Mouse (Mus musculus): Measurements from ENCODE around the gene Unc5b. TPM values are rescaled to one million over a fixed set of nuclear protein-coding genes. Genes with fewer than 3 reads are reported as not detected.

Unc5b gene
- polyA plus RNA-seq, 1 experiment from 2014 or later = 0.25 TPM

DNA sequence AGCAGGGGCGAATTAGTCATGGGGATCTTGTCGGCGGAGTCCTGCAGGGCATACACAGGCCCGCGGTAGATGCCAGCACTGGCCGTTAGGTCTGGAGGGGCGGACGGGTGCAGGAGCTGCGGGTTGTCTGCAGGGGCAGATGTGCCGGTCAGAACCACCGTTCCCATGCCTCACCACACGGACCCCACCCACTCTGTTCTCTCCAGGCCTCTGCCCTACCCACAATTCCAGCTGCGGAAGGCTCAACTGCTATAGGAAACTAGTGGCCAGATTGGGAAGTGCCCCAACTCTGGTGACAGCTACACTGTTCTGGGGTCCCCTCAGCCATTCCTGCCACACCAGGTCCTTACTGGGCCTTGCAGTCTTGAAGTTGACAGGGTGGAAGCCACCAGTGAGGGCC lies 56.8 kb downstream of the Unc5b start:
- no peaks in the 10 kb centered on the region for H3K9me3 ChIP-seq (replicated peaks)
- 83% methylated on average over 13 of the region's 13 CpGs for WGBS (ENCODE audit: insufficient replicate concordance)
- H3K27me3 ChIP-seq = no peaks in the 10 kb centered on the region
- no peak overlapping the region for H3K4me2 ChIP-seq
- no peak overlapping the region for H3K4me3 ChIP-seq (replicated peaks)
- no peaks in the 10 kb centered on the region for H3K4me1 ChIP-seq (replicated peaks)
- H3K36me3 ChIP-seq (replicated peaks) = no peaks in the 10 kb centered on the region
- ATAC-seq (ENCODE audit: insufficient read depth) = no peak
- H3K9ac ChIP-seq = no peak overlapping the region
- H3K27ac ChIP-seq (replicated peaks) = no peak overlapping the region

DNA sequence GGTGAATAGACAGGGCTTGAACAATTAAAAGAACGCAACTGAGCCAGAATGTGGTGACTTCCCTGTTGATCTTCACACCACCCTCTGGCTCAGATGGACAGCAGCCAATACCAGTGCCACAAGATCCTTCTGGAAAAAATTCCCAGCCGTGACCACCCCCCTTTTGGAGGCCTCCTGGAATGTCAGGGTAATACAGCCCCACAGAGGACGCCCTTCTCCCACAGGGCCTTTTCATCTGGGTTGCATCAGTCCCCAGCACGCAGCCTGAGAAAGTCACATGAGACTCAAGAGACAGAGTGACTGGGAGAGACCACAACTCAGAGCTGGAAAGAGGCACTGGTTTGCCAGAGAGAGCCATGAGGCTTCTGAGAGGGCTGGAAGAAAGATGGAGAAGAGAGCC lies 60.5 kb downstream of the Unc5b start:
- Histone ChIP-seq H3K4me2 (no peak overlapping the region), H3K36me3 (replicated peaks) (no peaks in the 10 kb centered on the region), H3K27me3 (no peaks in the 10 kb centered on the region), H3K9me3 (replicated peaks) (no peaks in the 10 kb centered on the region), H3K4me3 (replicated peaks) (no peak overlapping the region), H3K9ac (no peak overlapping the region), H3K4me1 (replicated peaks) (no peaks in the 10 kb centered on the region), H3K27ac (replicated peaks) (no peak overlapping the region)
- 67% methylated on average over 4 of the region's 4 CpGs for WGBS (ENCODE audit: insufficient replicate concordance)
- ATAC-seq (ENCODE audit: insufficient read depth) = no peak

DNA sequence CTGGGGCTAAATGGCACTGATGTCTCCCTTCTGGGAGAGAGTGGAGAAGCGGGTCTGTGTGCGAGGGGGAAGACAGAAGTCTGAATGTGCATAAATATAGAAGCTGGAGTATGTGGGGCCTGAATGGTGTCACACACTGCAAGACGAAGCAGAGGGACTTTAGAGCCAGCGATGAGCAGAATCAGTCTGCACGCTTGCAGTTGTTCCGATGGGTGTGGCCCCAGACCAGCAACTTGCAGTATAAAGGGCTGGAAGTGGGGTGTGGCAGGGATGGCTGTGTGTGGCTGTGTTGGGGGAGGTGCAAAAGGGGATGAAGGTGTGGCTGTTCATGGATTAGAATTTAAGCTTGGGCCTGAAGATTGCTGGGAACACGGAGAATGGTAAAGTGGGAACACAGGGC lies 62.8 kb downstream of the Unc5b start:
- Histone ChIP-seq H3K4me3 (replicated peaks) (no peak overlapping the region), H3K4me1 (replicated peaks) (no peaks in the 10 kb centered on the region), H3K9me3 (replicated peaks) (no peaks in the 10 kb centered on the region), H3K36me3 (replicated peaks) (no peaks in the 10 kb centered on the region), H3K4me2 (no peak overlapping the region), H3K9ac (no peak overlapping the region), H3K27ac (replicated peaks) (no peak overlapping the region), H3K27me3 (no peaks in the 10 kb centered on the region)
- ATAC-seq (ENCODE audit: insufficient read depth) = no peak
- 61% methylated on average over 7 of the region's 7 CpGs for WGBS (ENCODE audit: insufficient replicate concordance)

DNA sequence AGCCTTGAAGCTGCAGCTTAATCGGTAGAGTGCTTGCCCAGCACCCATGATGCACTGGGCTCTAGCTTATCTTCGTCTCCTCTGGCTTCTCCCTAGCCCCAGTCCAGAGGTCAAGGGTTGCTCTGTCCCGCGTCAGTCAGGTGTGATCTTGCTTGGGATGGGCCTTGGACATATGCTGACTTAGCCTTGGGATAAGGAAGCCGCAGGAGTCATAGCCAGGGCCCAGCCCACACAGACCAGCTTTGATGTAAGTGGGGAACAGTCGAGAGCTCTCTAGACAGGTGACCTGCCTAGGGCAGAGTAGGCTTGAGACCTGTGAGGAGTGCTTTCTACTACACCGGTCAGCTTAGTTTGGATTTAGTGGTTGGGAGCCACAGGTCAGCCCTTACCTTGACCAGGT lies 64.0 kb downstream of the Unc5b start:
- no peak for ATAC-seq (ENCODE audit: insufficient read depth)
- no peaks in the 10 kb centered on the region for H3K9me3 ChIP-seq (replicated peaks)
- H3K4me2 ChIP-seq = no peak overlapping the region
- no peaks in the 10 kb centered on the region for H3K36me3 ChIP-seq (replicated peaks)
- no peak overlapping the region for H3K27ac ChIP-seq (replicated peaks)
- H3K4me3 ChIP-seq (replicated peaks) = no peak overlapping the region
- H3K9ac ChIP-seq = no peak overlapping the region
- 56% methylated on average over 7 of the region's 7 CpGs for WGBS (ENCODE audit: insufficient replicate concordance)
- no peaks in the 10 kb centered on the region for H3K4me1 ChIP-seq (replicated peaks)
- H3K27me3 ChIP-seq = no peaks in the 10 kb centered on the region

DNA sequence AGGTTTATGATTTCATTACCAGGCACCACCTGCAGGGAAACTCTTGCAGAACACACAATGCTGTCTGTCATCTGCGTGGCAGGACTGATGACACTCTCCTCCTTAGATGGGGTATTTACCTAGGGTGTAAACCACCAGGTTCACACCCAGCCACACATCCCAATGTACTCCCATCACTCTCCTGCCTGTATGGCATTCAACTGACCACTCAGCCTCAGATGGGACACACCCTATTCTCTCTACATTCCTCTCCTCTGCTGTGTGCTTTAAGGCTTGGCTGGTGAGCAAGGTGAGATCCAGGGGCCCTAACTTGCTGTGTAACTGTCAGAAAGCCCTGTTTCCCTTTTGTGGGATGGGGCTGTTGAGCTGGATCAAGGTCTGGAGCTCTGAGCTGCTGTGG lies 69.3 kb downstream of the Unc5b start:
- Histone ChIP-seq H3K27ac (replicated peaks) (no peak overlapping the region), H3K9me3 (replicated peaks) (no peaks in the 10 kb centered on the region), H3K4me3 (replicated peaks) (no peak overlapping the region), H3K4me1 (replicated peaks) (no peaks in the 10 kb centered on the region), H3K36me3 (replicated peaks) (no peaks in the 10 kb centered on the region), H3K4me2 (no peak overlapping the region), H3K9ac (no peak overlapping the region), H3K27me3 (no peaks in the 10 kb centered on the region)
- no peak for ATAC-seq (ENCODE audit: insufficient read depth)
- 62% methylated on average over 1 of the region's 1 CpGs for WGBS (ENCODE audit: insufficient replicate concordance)

DNA sequence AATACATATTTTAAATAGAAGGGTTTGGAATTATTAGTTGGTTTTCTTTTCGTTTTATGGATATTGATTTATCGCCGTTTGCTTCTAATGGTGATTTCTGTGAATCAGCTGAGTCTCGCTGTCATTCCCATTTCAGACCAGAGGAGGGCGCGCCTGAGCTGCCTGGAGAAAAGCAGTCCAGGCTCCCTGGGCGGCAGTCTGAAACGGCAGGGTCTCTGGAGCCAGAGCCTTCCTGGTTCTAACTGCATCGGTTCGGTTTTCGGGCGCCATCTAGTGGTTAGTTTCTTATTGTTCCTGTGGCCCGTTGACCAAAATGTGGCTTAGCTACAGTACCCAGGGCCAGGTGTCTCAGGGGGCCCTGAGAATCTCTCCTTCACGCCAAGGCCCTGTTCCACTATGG lies 71.0 kb downstream of the Unc5b start:
- Histone ChIP-seq H3K27me3 (no peaks in the 10 kb centered on the region), H3K4me2 (no peak overlapping the region), H3K9me3 (replicated peaks) (no peaks in the 10 kb centered on the region), H3K36me3 (replicated peaks) (no peaks in the 10 kb centered on the region), H3K4me1 (replicated peaks) (no peaks in the 10 kb centered on the region), H3K9ac (no peak overlapping the region), H3K27ac (replicated peaks) (no peak overlapping the region), H3K4me3 (replicated peaks) (no peak overlapping the region)
- 4% methylated on average over 14 of the region's 14 CpGs for WGBS (ENCODE audit: insufficient replicate concordance)
- 0 out of 2 replicates have a peak, but pooled peaks have one; percentile 25 for ATAC-seq (ENCODE audit: insufficient read depth)

DNA sequence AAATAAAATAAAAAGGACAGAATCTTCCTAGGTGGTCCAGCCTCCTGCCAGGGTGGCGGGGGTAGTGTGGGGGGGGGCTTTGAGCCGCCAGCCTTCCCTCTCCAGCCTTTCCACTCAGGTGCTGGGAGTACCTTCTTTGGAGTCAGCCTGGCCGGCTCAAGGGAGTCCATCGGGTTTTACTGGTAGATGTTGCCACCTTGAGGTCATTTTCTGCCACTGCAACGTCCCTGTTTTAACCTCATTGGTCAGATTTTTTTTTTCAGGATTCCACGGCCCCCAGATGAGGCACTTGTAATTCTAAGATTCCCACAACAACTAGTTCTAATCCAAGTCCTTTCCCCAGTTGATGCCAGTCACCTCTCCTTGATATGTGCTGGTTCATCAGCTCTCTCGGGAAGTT lies 74.4 kb downstream of the Unc5b start:
- WGBS (ENCODE audit: insufficient replicate concordance) = 3% methylated on average over 7 of the region's 7 CpGs
- Histone ChIP-seq H3K4me3 (replicated peaks) (no peak overlapping the region), H3K9me3 (replicated peaks) (no peaks in the 10 kb centered on the region), H3K9ac (no peak overlapping the region), H3K27me3 (no peaks in the 10 kb centered on the region), H3K36me3 (replicated peaks) (no peaks in the 10 kb centered on the region), H3K27ac (replicated peaks) (no peak overlapping the region), H3K4me2 (no peak overlapping the region), H3K4me1 (replicated peaks) (peaks cover 14% of the 10 kb centered on the region)
- no peak for ATAC-seq (ENCODE audit: insufficient read depth)

DNA sequence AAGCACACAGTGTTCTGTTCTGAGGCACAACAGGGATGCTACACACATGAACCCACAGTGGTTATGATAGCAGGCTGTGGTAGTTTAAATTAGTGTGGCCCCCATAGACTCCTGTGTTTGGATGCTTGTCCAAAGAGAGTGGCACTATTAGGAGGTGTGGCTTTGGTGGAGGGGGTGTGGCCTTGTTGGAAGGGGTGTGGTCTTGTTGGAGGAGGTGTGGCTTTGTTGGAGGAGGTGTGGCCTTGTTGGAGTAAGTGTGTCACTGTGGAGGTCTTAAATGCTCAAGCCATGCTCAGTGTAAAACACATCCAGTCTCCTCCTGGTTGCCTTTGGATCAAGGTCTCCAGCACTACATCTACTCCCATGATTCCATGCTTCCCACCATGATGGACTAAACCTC lies 75.2 kb downstream of the Unc5b start:
- no peak overlapping the region for H3K9ac ChIP-seq
- no peak overlapping the region for H3K4me3 ChIP-seq (replicated peaks)
- no peak overlapping the region for H3K4me2 ChIP-seq
- no peaks in the 10 kb centered on the region for H3K36me3 ChIP-seq (replicated peaks)
- H3K27ac ChIP-seq (replicated peaks) = no peak overlapping the region
- no peaks in the 10 kb centered on the region for H3K9me3 ChIP-seq (replicated peaks)
- H3K27me3 ChIP-seq = no peaks in the 10 kb centered on the region
- peaks cover 19% of the 10 kb centered on the region for H3K4me1 ChIP-seq (replicated peaks)
- ATAC-seq (ENCODE audit: insufficient read depth) = no peak

DNA sequence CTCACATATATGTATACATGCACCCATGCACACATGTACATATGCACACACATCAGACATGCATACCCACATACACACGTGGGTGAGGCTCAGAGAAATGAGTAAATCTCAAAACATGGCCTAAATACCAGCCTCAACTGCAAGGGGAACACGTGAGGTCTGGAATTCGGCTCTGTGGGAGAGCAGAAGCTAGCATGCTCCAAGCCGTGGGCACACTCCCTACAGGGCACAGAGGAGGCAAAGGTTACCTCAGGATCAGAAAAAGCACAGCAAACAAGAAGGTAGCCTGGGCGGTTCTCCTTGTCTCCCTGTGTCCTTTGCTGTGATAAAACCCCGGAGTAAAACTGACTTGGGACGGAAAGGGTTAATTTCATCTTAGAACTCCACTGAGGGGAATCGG lies 77.4 kb downstream of the Unc5b start:
- no peaks in the 10 kb centered on the region for H3K27me3 ChIP-seq
- no peak overlapping the region for H3K4me3 ChIP-seq (replicated peaks)
- H3K9ac ChIP-seq = no peak overlapping the region
- ATAC-seq (ENCODE audit: insufficient read depth) = no peak
- H3K9me3 ChIP-seq (replicated peaks) = no peaks in the 10 kb centered on the region
- H3K27ac ChIP-seq (replicated peaks) = no peak overlapping the region
- no peak overlapping the region for H3K4me2 ChIP-seq
- WGBS (ENCODE audit: insufficient replicate concordance) = 70% methylated on average over 8 of the region's 8 CpGs
- H3K4me1 ChIP-seq (replicated peaks) = peaks cover 19% of the 10 kb centered on the region
- no peaks in the 10 kb centered on the region for H3K36me3 ChIP-seq (replicated peaks)

DNA sequence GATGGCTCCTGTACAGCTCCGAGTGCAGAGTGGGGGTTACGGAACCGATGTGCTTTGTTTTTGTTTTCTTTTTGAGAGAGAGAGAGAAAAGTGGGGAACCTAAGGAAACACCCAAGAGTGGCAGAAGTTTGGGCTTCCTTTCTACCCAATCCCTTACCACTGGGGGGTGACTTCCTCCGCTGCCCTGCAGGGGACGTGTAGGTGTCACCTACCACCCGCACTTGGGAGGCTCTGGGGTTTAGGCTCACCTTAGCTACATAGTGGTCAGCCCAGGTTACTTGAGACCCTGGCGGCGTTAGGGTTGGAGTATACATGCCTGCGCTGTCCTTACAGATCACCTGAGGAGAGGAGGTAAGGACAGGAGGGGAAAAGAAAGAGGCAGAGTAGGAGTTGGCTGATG lies 78.1 kb downstream of the Unc5b start:
- H3K4me1 ChIP-seq (replicated peaks) = peaks cover 19% of the 10 kb centered on the region
- WGBS (ENCODE audit: insufficient replicate concordance) = 72% methylated on average over 9 of the region's 9 CpGs
- no peak overlapping the region for H3K9ac ChIP-seq
- H3K9me3 ChIP-seq (replicated peaks) = no peaks in the 10 kb centered on the region
- ATAC-seq (ENCODE audit: insufficient read depth) = no peak
- H3K4me2 ChIP-seq = peak overlapping the region; percentile 83
- H3K27me3 ChIP-seq = no peaks in the 10 kb centered on the region
- no peak overlapping the region for H3K27ac ChIP-seq (replicated peaks)
- H3K4me3 ChIP-seq (replicated peaks) = no peak overlapping the region
- no peaks in the 10 kb centered on the region for H3K36me3 ChIP-seq (replicated peaks)

DNA sequence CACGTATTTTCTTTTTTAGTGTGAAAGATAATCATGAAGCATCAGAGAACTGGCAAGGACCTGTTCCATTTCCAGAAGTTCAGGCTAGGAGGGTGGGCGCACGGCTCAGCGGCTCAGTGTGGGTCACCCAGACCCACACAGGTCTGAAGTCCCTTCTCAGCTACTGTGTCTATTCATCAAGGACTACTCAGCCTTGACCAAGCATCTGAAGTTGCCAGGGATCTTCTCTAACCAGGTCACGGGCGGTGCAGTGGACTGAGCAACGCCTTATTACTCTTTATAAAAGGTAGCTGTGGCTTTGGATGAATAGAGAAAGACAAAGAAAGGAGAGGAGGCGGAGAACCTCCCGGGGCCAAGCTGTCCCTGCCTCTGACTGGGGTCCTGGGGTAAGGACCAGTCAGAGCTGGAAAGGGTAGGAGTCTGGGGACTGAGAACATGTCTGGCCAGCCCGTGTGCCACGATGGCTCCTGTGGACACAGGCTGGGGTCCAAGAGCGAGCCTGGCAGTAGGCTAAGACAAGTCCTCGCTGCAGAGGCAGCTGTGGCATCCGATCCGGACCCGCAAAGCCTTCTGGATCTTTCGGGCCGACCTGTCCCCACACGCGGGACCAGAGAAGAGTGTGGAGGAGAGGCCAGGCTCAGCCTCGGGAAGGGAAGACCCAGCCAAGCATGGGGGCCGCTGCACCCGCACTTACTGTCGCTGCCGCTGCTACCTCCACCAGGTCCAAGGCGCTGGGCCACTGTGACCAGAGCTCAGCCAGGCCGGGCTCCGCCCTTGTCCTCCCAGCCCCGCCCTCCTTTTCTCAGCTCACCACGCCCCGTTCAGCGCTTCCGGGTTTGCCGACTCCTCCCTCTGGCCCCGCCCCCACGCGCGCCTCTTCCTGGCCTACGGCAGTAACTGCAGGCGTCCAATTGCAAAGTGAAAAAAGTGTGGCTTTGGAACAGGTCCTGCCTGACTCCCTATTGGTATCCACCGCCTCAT lies 79.1 kb downstream of the Unc5b start, which contains the start of gene Slc29a3:
Slc29a3 (minus strand) TSS at position 755 of the 981 bp plus-strand sequence.
- H3K9ac ChIP-seq = peak within 1 kb of the TSS; percentile 65
- no peaks in the 10 kb centered on the region for H3K27me3 ChIP-seq
- no peaks in the 10 kb centered on the region for H3K9me3 ChIP-seq (replicated peaks)
- peak within 1 kb of the TSS; percentile 46; the same call in 1 of the 2 replicates for H3K27ac ChIP-seq (replicated peaks)
- 7% methylated on average over 41 of the region's 41 CpGs for WGBS (ENCODE audit: insufficient replicate concordance)
- peak within 1 kb of the TSS; percentile 83 for H3K4me2 ChIP-seq
- ATAC-seq (ENCODE audit: insufficient read depth) = peak; percentile 89
- H3K4me3 ChIP-seq (replicated peaks) = peak within 1 kb of the TSS; percentile 64
- H3K4me1 ChIP-seq (replicated peaks) = peaks cover 25% of the 10 kb centered on the region
- no peaks in the 10 kb centered on the region for H3K36me3 ChIP-seq (replicated peaks)

Measured in liver, embryonic 15.5 days (tissue).